Mouse (Mus musculus): ENCODE measurements at regions not wholly inside any gene's neighbourhood (a gene's known extent, or its start where the extent isn't known, plus 50 kb on each side); places are given as distances from the start of the nearest gene placed in this dataset.
"Not testable (repeated sequence)": the region's sequence is repeated elsewhere in the genome, so short reads cannot be mapped to it uniquely, and the experiment has no call there.

GRCm38 (mm10) chr3:82290373-82290772 is 67.5 kb upstream of the Map9 start:
- ATAC-seq (ENCODE audit: low TSS enrichment) = no peak

DNA sequence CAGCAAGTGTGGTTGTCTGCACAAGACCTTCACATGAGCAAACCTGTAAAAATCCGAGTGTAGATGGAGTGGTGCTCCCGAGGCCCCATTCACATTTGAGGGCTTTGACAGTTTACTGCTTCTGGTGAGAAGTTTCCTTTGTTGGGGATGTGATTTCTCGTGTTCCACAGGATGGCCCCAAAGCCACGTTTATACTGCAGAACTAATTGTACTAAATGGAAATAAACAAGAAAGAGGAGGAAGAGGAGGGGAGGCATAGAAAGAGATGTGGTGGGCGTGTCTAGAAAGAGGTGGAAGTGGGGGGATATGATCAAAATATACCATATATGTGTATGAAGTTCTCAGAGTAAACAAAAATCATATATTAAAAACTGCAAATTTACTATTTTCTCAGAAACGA is 68.8 kb upstream of the Map9 start:
- ATAC-seq (ENCODE audit: low TSS enrichment) = no peak

DNA sequence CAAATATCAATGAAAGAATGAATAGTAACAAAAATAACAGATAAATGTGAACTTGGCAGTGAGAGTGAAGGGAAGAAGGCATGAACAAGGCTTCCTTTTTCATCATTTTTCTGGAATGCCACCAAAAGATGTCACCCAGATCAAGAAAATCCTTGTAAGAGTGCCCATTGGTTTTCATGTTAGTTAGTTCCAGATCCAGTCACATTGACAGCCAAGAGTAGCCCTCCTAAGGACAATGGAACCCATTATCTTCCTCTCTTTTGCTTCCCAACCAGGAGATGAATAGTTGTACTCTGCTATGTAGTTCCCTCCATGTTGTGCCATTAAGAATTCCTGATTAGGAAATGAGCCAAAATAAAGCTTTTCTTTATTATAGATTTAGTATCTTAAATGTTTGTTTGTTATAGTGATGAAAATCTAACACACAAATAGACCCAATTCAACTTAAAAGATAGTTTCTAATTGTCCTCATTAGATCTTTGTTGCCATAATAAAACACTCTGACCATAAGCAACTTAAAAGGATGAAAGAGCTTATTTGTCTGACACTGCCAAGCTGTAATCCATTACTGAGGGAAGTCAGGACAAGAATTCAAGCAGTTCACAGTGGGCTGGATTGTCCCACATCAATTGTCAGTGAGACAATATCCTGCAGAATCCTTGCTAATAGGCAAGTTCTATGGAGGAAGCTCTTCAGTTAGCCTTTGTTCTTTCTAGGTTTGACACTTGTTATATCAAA is 80.7 kb upstream of the Map9 start:
- ATAC-seq (ENCODE audit: low TSS enrichment) = no peak

DNA sequence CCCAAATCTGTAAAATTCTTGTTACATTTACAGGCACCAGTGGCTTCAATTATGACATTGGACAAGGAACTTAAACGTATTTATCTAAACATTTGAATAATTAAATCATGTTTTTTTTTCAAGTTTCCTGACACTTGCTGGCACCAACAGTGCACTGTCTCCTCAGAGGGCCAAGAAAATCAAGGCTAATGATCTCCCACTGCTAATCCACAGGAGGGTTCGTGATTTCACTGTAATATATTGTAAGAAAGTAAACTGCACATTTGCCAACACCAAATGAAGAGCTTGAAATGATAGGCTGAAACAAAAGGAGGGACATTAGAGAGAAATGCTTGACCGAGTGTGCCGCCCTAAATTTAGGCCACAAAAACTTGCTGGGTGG is 82.0 kb upstream of the Map9 start:
- ATAC-seq (ENCODE audit: low TSS enrichment) = no peak

- peak; percentile 91 for ATAC-seq (ENCODE audit: low TSS enrichment)
Observed at GRCm38 (mm10) chr3:82274945-82275821, 82.7 kb upstream of the Map9 start.

GRCm38 (mm10) chr3:82274196-82274937 is 83.5 kb upstream of the Map9 start:
- ATAC-seq (ENCODE audit: low TSS enrichment) = 0 out of 2 replicates have a peak, but pooled peaks have one; percentile 21

DNA sequence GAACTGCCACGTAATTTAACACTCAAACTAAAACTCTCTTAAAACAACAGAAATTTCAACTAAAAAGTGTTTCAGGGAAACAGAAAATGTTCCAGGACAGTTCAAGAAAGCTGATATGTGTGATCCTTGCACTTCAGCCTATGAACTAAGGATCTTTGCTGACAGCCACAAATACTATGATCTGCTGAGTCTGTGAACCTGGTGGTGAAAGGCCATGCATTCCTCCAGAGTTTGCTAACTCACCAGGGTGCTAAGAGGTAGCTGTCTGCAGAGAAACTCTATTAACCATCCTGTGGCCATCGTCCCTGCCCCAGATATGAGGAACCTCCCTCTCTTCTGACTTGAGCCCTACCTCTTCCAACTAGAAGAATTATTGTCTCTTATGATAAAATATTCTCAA is 84.3 kb upstream of the Map9 start:
- ATAC-seq (ENCODE audit: low TSS enrichment) = not testable (repeated sequence)

DNA sequence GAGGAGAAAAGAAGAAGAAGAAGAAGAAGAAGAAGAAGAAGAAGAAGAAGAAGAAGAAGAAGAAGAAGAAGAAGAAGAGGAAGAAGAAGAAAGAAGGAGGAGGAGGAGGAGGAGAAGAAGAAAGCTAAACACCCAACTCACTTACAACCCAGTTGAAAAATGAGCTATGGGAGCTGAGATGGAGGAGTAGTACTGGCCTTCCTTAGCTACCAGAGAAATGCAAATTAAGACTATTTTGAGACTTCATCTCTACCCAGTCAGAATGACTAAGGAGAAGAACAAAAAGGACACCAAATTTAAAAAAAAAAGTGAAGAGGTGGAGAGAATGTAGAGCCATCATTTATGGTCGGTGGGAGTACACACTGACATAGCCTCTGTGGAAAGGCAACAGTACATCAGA is 85.9 kb upstream of the Map9 start:
- ATAC-seq (ENCODE audit: low TSS enrichment) = peak; percentile 71

DNA sequence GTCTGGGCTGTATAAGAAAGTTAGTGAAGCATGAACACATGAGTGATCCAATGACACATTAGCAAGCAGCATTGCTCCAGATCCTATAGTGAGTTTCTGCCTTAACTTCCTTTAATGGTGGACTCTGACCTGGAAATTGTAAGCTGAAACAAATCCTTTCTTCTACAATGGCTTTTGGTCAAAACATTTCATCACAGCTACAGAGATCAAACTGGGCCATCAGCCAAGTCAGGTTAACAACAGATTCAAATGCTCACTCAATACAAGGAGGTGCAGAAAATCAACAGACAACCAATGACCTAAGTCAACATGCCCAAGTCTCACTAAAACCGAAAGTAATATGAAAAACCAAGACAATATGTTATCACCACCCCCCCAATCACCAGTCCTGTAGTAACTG is 91.9 kb upstream of the Map9 start:
- ATAC-seq (ENCODE audit: low TSS enrichment) = no peak

DNA sequence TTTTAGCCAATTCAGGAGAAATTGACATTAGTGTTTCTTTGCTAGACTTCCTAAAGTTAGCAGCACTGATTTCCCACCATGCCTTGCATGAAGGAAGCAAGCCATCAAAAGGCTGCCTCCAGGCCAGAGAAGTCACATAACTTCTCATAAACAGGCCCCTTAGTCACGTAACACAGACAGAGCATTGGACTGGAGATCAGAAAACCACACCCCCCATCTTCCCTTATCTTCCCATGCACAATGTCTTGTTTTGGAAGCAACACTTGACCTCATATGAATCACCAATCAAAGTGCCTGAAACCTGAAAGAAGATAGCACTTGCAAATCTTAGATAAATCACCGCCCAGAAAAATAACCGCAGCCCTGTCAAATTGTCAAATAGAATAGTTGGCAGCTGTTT is 95.9 kb upstream of the Map9 start:
- ATAC-seq (ENCODE audit: low TSS enrichment) = no peak

DNA sequence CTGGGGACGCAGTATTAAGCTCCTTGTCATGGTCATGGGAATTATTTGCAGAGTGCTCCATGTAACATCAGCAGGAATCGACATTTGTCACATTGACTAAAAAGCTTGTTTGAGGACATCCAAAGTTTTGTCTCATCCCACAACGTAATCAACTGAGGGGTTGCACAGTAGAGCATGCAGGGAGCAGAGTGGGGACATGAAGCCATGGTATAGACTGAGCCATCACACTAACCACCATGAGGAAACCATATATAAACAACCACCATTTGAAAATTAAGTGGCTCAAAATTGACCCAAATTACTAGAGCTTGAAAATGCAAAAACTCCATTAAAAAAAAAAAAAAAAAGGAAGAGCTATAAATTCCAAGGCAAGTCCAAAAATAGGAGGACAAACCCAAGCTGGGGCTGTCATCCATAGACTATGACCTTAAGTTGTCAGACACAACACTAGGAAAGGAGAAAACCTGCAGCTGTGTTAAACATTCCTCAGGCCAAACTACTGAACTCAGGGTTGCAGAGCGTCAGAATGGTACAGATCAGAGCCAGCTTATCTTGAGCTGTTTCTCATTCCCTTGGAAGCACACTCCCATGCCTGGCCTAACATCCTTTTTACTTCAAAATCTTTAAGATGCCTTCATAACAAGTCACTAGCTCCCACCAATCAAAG is 97.7 kb upstream of the Map9 start:
- no peak for ATAC-seq (ENCODE audit: low TSS enrichment)

GRCm38 (mm10) chr3:82250796-82251261 is 105.2 kb upstream of the Gucy1a1 start:
- peak; percentile 99 for ATAC-seq (ENCODE audit: low TSS enrichment)

DNA sequence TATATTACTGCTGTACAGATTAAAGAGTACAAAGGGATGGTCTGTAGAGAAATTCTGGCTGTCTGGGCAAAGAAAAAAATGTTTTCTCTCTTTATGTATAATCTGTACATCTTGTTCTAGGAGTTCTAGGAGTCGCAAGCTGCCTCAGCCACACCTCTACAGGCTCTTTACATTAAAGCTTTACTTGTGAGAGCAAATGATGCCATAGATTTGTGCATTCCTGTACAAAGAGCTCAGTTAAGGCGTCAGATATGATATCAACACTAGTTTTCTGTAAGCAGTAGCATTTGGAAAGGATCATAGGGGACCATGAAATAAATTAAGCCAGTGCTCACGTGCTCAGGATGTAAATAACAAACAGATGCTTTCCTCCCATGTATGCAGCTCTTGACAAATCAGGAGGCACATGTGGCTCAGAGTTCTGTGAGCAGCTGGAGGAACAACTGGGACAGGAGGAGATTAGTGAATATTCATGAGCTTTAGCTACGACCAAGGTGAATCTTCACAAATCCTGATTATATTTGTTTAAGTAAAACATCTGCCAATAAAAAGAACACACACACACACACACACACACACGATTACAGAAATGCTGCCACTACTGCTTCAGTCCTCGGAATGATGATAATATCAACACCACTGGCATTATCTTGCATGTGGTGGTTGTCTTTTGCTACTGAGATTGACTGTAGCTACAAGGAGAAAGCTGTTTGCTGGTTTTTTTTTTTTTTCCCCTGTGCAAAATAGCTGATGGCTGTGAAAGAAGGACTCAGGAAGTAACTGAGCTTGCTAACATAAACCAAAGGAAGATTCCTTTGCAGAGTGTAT is 104.6 kb upstream of the Gucy1a1 start:
- ATAC-seq (ENCODE audit: low TSS enrichment) = peak; percentile 53

DNA sequence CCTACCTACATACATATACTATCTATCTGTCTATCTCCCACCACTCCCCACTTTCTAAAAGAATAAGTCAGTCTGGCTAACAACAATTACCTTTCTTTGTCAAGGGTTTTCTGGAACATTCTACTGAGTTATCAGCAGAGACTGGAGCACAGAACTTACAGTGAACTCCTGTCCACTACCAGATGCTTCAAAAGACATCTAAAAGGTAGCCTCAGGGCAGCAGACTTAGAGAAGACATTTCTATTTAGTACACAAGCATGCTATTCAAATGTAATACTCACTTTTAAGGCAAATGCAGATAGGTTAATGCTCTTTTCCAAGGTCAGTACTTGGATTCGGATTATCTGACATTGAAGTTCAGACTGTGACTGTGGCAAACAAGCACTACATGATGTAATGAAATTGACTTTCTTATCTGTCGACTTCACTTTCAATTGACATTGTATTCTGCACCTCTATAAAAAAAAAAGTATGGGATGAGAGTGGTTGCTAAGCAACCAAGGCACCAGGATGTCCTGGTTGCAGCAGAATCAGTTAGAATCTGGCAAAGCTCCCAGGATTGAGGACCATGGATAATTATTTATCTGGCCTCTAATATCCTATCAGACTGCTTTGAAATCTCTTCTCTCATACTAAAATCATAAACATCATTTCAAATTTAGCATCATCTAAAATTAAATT is 90.9 kb upstream of the Gucy1a1 start:
- no peak for ATAC-seq (ENCODE audit: low TSS enrichment)

DNA sequence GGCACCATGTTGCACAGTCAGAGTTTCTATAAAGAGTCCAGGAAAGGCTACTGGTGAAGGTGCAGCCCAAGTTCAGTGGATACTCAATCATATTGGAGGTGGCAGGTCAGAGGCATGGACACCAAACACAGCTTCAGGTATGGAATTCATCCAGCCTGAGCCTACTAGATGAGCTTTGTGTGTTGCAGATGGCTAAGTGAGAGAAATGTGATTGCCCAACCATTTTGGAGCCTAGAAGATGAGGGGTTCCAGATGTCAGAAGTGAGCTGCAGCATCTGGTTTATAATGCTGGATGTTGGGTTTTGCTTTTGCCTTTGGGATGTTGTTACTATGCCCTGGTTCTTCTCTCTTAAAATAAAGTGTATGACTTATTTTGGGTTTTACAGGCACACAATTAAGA is 88.7 kb upstream of the Gucy1a1 start:
- ATAC-seq (ENCODE audit: low TSS enrichment) = no peak

GRCm38 (mm10) chr3:82223379-82223778 is 77.8 kb upstream of the Gucy1a1 start:
- ATAC-seq (ENCODE audit: low TSS enrichment) = no peak

DNA sequence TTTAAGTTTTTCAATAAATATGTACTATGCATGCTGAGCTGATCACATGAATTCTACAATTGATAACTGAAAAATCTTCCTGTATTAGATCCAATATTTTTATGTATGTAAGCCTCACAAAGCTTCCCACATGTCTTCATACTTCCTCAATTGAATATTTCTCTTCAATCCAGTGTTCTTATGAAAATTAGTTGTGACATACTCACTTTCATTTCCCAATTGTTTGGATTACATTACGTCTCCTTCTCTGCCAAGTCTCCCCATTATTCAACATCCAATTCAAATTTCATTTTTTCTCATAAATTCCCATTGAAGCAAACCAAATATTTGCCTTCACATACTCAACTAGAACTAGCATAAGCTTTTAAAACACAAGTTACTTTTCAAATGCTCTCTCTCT is 76.3 kb upstream of the Gucy1a1 start:
- ATAC-seq (ENCODE audit: low TSS enrichment) = no peak

DNA sequence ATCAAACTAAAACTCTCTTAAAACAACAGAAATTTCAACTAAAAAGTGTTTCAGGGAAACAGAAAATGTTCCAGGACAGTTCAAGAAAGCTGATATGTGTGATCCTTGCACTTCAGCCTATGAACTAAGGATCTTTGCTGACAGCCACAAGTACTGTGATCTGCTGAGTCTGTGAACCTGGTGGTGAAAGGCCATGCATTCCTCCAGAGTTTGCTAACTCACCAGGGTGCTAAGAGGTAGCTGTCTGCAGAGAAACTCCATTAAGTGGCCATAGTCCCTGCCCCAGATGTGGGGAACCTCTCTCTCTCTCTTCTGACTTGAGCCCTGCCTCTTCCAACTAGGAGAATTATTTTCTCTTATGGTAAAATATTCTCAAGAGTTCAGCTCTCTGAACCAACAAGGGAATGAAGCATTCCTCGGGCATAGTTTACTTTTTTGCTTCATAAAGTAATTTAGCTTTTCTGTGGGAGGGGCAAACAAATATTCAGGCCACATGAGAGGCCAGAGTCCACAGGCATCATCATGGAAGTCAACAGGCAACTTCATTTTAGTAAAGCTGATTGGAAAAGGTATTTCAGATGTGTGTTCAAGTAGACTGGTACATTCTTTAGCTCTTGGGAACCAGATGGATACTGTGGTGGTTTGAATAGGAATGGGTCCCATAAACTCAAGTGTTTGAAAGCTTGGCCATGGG is 73.8 kb upstream of the Gucy1a1 start:
- ATAC-seq (ENCODE audit: low TSS enrichment) = not testable (repeated sequence)

GRCm38 (mm10) chr3:82214566-82215465 is 69.2 kb upstream of the Gucy1a1 start:
- no peak for ATAC-seq (ENCODE audit: low TSS enrichment)

All from frontal cortex, adult (tissue).